Mouse (Mus musculus): Measurements from ENCODE around the gene Utp15. TPM values are rescaled to one million over a fixed set of nuclear protein-coding genes. Genes with fewer than 3 reads are reported as not detected.

Utp15 gene
- total and polyA plus RNA-seq, 3 experiments = 40.3 to 60.8 TPM; not detected in 1

GRCm38 (mm10) chr13:98308004-98308403, 45.2 kb upstream of the Utp15 start:
- peaks cover 28 to 41% of the 10 kb centered on the region in 2 experiments for H3K36me3 ChIP-seq (ENCODE audit: control insufficient read depth in 1 of 2, insufficient read depth in 2 of 2, low read length in 2 of 2)
- H3K27me3 ChIP-seq (ENCODE audit: control insufficient read depth in 1 of 2, insufficient read depth in 2 of 2, low read length in 2 of 2) = no peaks in the 10 kb centered on the region
- no peak overlapping the region for H3K4me3 ChIP-seq (ENCODE audit: control insufficient read depth in 1 of 2, insufficient read depth in 1 of 2, low read depth in 2 of 2, low read length in 2 of 2)
- no peaks in the 10 kb centered on the region for H3K9me3 ChIP-seq (replicated peaks; ENCODE audit: insufficient read depth, low read length)
- peak overlapping the region; percentile 75 for H3K27ac ChIP-seq (ENCODE audit: control insufficient read depth, low read depth, low read length)
- no peak overlapping the region for H3K9ac ChIP-seq (ENCODE audit: control insufficient read depth, low read depth, low read length, poor library complexity, severe bottlenecking)
- DNase-seq (ENCODE audit: low read depth, low spot score) = peak; percentile 64
- H3K79me2 ChIP-seq (ENCODE audit: control insufficient read depth, insufficient read depth, low read length, poor library complexity) = peaks cover 8% of the 10 kb centered on the region; the same call in 1 of the 2 replicates
- TF ChIP-seq CHD1 (IDR thresholded peaks at IDR 0.05; ENCODE audit: low read depth, low read length) (no peak), MYC (IDR thresholded peaks at IDR 0.05; ENCODE audit: low read depth, low read length) (no peak), USF1 (IDR thresholded peaks at IDR 0.05; ENCODE audit: low read depth, low read length) (no peak), ETS1 (IDR thresholded peaks at IDR 0.05; ENCODE audit: low read depth, low read length) (peak; percentile 77), TBP (IDR thresholded peaks at IDR 0.05; ENCODE audit: low read depth, low read length) (no peak), NELFE (IDR thresholded peaks at IDR 0.05; ENCODE audit: low read depth, low read length) (no peak), ELF1 (IDR thresholded peaks at IDR 0.05; ENCODE audit: low read depth, low read length) (no peak), EP300 (IDR thresholded peaks at IDR 0.05; ENCODE audit: low read depth in 1 of 2, low read length in 2 of 2) (peak in 1 of 2 experiments; percentile 27; a peak in 1 of 4 replicates), BHLHE40 (IDR thresholded peaks at IDR 0.05; ENCODE audit: borderline replicate concordance, low read depth, low read length) (no peak), POLR2A (IDR thresholded peaks at IDR 0.05; ENCODE audit: control insufficient read depth in 1 of 2, insufficient read depth in 1 of 2, low read depth in 1 of 2, low read length in 2 of 2, poor library complexity in 1 of 2) (peak in 1 of 2 experiments; percentile 21; a peak in 1 of 4 replicates), ZMIZ1 (IDR thresholded peaks at IDR 0.05; ENCODE audit: low read depth, low read length) (no peak), TAL1 (IDR thresholded peaks at IDR 0.05; ENCODE audit: low read length) (no peak), JUND (IDR thresholded peaks at IDR 0.05; ENCODE audit: low read depth, low read length) (no peak), ZNF384 (IDR thresholded peaks at IDR 0.05; ENCODE audit: low read depth, low read length) (no peak), TCF12 (IDR thresholded peaks at IDR 0.05; ENCODE audit: low read depth, low read length) (no peak)
- H3K4me1 ChIP-seq (ENCODE audit: control insufficient read depth in 1 of 2, insufficient read depth in 2 of 2, low read length in 2 of 2) = peaks cover 4 to 7% of the 10 kb centered on the region in 2 experiments

- peaks cover 20 to 32% of the 10 kb centered on the region in 2 experiments for H3K36me3 ChIP-seq (ENCODE audit: control insufficient read depth in 1 of 2, insufficient read depth in 2 of 2, low read length in 2 of 2)
- no peak overlapping the region for H3K27ac ChIP-seq (ENCODE audit: control insufficient read depth, low read depth, low read length)
- TF ChIP-seq ELF1 (IDR thresholded peaks at IDR 0.05; ENCODE audit: low read depth, low read length) (no peak), POLR2A (IDR thresholded peaks at IDR 0.05; ENCODE audit: control insufficient read depth in 1 of 2, insufficient read depth in 1 of 2, low read depth in 1 of 2, low read length in 2 of 2, poor library complexity in 1 of 2) (0 out of 4 replicates have a peak, but pooled peaks of 1 of the 2 experiments have one; percentile 18), GABPA (IDR thresholded peaks at IDR 0.05; ENCODE audit: low read depth, low read length) (no peak), ZNF384 (IDR thresholded peaks at IDR 0.05; ENCODE audit: low read depth, low read length) (no peak), POLR2AphosphoS2 (IDR thresholded peaks at IDR 0.05; ENCODE audit: low read length) (peak; percentile 84; the same call in 1 of the 2 replicates)
- H3K9me3 ChIP-seq (replicated peaks; ENCODE audit: insufficient read depth, low read length) = no peaks in the 10 kb centered on the region
- H3K79me2 ChIP-seq (ENCODE audit: control insufficient read depth, insufficient read depth, low read length, poor library complexity) = peaks cover 5% of the 10 kb centered on the region; the same call in 1 of the 2 replicates
- no peaks in the 10 kb centered on the region for H3K27me3 ChIP-seq (ENCODE audit: control insufficient read depth in 1 of 2, insufficient read depth in 2 of 2, low read length in 2 of 2)
- DNase-seq (ENCODE audit: low read depth, low spot score) = no peak
- H3K9ac ChIP-seq (ENCODE audit: control insufficient read depth, low read depth, low read length, poor library complexity, severe bottlenecking) = no peak overlapping the region
- H3K4me1 ChIP-seq (ENCODE audit: control insufficient read depth in 1 of 2, insufficient read depth in 2 of 2, low read length in 2 of 2) = peaks cover under 1 to 3% of the 10 kb centered on the region in 2 experiments; a peak in 3 of 4 replicates
- no peak overlapping the region for H3K4me3 ChIP-seq (ENCODE audit: control insufficient read depth in 1 of 2, insufficient read depth in 1 of 2, low read depth in 2 of 2, low read length in 2 of 2)
These were observed 44.1 kb upstream of the Utp15 start for GRCm38 (mm10) chr13:98306852-98307475.

Data from MEL (cell line).